Mouse (Mus musculus) retina, embryonic 14.5 days (tissue): Measurements from ENCODE around the gene H2afy.
A peak's percentile ranks its signal among the peaks of the same experiment; 100 is the strongest.

ENCODE experiments used
- DNase-seq: peaks from one replicate; pipeline ENCODE4 v3.0.0-alpha.2; 2015; ENCODE audit warnings: low spot score

Gene H2afy

DNA sequence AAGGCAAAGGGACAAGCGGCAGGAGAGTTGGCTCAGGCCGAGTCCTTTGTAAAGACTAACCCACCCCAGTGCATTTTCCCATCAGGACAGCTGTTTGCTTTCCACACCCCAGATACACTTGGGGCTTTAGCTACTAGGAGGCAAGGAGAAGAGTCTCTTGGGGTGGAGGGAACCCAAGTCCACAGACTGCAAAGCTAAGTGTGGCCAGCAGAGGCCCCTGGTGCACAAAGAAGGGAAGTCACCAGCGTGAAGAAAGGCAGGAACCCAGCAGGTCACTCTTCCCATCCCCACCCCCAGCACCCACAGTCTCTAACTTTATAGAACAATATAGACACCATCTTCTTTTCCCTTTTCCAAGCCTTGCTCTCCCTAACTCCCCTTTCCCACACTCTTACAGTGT lies 9.4 kb upstream of the H2afy start:
- DNase-seq, result no peak

DNA sequence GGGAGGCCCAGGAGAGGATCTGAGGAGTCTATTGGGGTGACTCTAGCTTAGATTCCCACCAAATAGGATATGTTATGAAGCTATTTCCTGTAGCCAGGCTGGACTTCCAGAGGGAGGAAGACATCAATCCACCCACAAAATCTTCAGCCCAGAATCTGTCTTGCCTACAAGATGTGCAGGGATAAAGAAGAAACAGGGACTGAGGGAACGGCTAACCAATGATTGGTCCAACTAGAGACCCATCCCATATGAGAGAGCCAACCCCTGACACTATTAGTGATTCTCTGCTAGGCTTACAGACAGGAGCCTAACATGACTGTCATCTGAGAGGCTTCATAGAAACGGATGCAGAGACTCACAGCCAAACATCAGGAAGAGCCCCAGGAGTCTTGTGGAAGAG lies 7.9 kb upstream of the H2afy start:
- DNase-seq, result no peak

DNA sequence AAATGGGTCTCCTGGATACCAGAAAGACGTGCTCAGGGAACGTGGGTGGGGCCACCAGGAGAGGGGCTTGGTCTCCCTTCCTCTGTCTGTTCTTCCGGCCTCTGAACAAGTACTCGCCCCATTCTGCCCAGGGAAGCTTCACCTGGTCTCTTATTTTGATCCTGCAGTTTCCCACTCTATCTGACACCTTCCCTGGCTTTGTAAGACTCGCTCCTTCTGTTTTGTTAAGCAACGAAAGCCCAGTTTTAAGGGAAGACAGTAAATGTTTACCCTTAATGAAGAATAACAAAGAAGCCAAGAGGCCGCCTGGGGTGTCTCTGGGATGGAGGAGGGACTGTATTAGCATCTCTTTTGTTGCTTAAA lies 7.0 kb upstream of the H2afy start:
- no peak for DNase-seq

DNA sequence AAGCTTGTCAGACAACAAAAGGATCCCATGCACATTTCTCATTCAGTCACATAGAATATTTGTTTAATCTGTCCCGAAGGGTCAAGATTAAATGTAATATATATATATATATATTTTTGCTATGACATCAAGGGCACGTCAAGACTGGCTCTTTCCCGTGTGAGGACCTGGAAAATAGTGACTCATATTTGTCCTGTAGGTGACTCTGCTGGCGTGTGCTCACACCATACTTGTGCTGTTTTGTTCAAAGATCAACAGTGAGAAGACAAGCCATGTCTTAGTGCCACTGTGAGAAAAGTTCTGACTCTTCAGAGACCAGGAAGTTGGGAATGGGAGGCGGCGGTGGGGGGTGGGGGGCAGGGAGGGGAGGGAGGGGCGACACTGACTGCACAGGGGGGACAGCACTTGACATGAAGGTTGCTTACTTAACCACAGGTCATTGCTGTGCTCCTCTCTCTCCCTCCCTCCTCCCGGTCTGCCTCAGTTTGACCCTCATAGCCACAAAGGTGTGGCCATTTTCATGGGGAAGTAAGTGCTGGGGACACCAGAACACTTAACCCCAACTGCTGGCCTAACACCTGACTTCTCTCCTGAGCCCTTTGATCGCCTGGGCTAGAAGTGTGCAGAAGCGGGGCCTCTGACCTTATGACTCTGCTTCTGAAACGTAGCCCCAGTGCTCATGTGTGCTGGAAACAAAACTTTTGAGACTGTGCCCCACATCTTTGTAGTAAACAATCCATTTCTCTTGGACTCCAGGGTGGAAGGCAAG lies 6.4 kb upstream of the H2afy start:
- DNase-seq, result no peak

DNA sequence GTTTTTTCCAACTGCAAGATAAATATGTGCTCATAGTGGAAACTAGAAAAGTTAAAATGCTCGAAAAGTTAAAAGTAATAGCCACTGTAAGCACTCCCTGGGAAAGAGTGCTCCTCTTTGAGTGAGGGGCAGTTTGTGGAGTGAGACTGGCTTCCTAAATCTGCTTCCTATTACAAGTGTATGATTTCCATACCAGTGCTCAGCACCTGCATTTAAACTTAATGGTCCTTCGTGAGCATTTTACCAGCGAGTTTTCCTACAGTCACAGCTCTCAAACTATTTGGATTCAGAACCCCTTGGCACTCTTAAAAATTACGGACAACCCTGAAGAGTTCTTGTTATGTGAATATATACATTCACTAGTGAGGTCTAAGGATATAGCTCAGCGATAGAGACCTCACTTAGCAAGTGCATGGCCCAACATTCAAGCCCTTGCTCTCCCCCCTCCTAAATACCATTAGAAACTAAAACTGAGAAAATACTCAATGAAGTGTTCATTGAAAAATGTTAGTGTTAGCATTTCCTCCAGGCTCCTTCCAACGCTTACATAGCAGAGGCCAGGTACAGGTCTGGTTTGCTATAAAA lies 3.1 kb upstream of the H2afy start:
- DNase-seq, result no peak

DNA sequence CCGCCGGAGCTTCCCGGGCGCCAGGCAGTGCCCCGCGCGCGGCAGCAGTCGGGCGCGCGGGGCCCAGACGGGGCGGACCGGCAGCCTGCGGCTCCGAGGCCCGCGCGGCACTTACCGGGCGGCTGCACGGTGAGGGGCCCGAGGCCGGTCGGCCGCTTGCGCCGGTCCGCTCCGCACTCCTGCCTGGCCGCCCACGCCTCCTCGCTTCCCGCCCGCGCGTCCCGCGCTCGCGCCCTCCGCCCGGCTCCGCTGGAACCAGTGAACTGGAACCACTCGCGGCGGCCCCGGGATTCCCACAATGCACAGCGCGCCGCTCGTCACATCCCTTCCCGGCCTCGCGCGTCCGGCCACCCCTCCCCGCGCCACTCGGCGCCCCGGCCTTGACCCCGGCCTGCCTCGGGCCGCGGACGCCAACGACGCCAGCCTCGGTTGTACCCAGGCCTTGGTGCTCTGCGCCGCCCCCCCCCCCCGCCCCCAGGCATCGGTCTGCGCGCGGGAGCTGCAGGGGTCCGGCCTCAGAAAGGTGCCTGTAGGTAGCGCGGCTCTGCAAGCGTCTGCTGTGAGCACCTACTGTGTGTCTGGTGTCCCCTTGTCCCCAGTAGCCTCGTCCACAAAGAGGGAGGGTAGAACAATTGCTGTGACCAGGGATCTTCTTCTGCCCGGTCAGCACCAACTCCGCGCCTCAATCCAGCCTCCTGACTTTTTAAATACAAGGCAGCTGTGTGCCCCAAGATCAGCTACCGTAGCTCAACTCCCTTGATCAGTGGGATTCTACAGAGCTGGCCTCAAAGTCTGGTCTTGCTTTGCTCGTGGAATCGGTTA lies 719 bp downstream of the H2afy start:
- peak; percentile 87 for DNase-seq

DNA sequence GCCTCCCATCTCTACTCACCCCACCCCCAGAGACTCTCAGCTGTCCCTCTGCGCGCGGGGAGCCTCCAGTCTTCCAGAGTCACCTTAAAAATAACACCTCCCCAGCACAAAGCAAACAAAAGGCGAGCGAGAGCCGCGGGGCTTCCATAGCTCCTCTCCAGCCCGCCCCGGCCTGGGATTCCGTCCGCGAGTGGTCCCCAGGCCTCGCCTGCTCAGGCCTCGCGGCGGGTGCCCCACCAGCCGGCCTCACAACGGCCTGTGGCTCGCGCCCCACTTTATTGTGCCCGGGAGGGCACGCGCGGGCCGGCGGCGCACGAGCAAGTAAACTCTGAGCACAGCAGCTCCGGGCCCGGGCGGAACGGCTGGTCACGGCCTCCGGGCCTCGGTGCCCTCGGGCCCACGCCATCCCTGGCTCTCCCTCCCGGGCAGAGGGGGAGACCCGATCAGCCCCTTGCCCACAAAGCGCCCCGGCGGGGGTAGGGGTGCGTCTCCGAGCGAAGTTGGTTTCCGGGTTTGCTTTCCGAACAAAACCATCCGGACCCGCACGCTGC lies 1.5 kb downstream of the H2afy start:
- peak; percentile 54 for DNase-seq

DNA sequence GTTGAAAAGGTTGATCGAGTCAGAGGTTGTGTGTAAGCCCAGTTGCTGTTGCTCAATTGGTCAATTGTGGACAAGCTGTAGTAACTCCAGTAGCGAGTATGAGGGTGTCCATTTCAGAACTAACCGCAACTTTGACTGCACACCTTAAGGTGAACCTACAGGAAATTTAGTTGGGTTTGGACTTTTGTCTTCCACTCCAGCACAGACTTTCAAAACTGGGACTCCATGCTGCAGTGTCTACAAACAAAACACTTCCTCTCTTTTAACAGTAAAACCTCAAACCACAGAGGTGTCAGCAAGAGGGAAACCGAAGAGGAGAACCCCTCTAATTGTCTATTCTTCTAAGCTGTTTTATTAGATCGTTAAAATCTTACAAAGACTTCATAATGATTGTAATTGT lies 2.1 kb downstream of the H2afy start:
- no peak for DNase-seq

DNA sequence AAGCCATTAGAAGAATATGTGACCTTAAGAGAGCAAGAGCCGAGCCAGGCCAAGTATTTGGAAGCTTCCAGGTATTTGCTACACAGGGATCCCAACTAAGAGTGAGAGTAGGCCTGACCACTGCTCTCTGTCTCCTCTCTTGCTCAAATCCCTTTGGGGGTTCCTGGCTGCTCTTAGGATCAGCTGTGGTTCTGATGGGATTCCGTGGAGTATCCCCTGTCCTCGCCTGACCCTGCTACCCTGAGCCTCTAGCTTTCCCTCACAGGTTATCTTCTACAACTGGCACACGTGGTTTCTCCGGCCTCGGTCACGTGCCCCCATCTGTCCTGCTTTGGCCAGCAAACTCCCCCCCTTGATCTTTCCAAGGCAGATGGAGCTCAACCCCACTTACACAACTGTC lies 3.2 kb downstream of the H2afy start:
- DNase-seq, result no peak

DNA sequence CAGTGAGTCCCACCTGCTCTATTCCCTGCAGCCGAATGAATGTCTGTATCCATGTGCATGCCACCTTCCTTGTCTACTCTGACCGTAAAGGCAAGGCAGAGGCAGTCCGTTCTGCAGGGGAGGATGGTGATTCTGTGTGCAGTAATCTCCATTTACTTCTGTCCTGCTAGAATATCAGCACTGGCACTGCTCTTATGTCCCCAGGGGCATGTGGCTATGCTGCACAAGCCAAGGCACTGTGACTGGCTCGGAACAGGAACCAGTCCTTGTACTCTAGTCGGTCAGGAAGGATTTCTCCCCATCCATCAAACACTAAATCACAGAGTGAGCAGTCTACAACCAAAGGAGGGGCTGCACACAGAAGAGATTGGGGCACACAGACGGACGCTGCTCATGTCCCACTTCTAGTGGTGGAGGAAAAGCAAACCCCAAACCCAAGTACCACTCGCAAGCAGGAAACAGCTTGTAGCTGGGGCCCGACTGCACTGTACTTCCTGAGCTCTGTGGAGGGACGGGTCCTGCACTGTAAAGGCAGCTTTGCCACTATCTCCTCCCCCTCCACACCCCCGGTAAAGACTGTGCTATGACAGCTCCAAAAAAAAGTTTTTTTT lies 3.7 kb downstream of the H2afy start:
- DNase-seq, result no peak

DNA sequence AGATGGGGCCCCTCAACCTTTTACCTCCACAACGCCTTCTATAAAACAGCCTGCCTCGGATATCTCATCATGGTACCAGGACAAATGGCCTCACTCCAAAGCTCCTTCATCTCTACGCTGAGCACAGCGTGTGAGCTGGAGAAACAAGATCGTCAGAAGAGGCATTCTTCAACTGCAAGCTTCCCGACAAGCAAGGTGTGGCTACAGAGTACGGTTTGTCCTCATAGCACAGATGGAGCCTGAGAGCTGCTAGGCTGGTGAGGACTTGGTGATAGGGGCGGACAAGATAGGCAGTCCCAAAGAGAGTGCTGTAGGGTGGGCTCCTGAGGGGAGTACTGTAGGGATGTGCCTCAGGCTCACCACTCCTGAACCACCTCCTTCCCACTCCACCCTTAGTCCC lies 5.6 kb downstream of the H2afy start:
- no peak for DNase-seq

DNA sequence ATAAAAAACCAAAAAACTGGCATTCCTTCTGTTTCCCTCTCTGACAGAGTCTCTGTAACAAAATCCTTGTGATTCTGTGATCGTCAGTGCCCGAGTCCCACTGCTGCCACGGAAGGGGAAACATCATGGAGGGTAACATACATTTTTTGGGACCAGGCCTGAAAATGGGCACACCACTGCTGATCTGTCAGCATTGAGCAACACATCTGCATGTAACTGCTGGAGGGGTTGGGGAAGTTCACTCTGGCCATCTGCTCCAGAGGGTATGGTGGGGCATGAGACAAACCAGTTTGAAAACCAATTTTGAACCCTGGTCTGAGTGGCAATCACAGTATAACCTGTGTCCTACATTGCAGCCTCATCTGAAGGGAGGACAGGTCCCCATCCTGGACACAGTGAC lies 6.6 kb downstream of the H2afy start:
- no peak for DNase-seq

DNA sequence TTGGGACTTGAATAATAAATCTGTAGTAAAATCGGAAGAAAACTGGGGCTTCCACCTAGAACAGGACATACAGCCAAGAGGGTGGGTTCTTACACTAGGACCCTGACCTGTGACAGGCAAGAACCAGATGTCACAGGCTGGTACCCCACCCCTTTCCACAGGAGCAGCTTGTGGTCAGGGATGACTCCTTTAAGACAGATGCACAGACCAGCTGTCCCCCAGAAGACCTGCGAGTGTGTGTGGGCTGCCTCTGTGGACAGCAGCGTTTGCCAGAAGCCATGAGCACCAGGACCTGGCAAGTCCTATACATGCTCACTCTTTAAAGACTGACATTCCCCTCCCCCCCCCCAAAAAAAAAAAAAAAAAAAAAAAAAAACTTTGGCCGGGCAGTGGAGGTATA lies 7.1 kb downstream of the H2afy start:
- DNase-seq, result no peak

DNA sequence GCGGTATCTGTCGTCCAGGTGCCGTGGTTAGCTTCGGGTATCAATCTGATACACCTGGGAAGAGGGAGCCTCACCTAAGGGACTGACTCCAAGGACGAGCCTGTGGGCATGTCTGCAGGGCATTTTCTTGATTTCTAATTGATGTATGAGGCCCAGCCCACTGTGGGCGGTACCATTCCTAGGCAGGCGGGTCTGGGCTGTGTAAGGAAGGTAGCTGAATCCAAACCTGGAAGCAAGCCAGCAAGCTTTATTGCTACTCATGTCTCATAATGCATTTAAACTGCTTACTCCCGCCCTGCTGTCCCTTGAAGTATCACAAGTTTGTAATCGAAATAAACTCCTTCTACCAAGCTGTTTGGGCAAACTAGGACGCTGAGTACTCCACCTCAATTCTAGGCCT lies 10.5 kb downstream of the H2afy start:
- no peak for DNase-seq

DNA sequence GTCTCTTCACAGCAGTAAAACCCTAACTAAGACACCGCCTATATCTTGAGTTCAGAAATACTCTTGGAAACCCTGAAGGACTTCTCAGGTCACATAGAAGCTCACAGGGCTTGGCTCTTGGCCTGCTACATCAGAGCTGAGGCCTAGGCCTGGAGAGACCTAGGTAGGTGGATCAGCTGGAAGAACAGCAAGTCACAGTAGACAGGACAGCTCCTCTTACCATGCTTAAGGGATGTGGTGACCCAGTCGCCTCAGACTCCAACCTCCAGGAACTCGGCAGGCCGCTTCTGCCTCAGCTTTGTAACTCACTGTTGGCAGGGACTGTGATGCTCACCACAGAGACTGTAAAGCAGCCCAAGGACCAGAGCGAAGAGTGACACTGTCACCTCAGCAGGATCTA lies 13.1 kb downstream of the H2afy start:
- DNase-seq, result no peak

DNA sequence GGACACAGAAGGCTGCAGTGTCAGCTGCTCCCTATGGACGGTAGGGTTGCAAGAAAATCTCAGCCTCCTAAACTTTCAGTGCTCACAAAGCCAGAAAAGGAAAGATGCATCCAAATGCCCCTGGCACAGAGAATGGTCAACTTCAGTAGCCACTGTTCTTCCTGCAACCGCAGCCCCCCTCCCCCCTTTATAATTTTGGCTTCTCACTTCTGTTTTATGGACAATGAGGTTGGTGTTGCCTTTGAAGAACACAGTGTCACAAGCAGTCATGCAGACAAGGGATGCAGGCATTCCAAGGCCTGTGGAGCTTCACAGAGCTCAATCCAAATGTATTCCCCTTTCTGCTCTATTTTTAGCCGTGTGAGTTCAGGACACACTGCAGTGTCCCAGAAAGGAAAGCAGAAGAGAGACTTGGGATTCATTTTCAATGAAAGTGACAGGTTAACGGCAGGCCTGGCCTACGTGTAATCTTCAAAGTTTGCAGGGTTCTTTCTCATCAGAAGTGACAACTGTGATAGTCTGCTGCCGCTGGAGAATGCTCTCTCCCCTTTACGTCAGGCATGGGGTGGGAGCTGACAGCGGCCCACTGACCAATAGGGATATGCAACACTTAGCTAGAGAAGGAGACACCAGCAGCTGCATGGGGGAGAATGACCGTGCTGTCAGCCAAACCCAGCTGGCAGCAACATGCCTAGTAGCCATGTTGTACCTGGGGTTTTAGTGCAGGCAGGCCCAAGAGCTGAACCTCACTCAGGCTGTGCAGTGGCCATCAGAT lies 18.0 kb downstream of the H2afy start:
- no peak for DNase-seq

DNA sequence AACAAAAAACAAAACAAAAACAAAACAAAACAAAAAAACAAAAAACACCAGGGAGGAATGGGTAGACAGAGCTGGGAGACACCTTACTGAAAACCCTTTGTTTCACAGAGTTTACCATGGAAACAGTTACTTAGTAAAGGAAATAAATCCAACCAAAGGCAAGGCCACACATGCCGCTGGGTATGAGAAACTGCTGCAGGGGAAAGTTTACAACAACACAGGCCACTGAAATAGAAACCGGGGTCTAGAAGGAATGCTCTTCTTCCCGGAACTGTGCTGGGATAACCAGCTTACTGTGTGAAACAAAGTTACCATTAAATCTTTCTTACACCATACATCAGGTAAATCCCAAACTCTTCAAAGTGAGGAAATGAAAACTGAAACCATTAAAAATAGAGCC lies 20.3 kb downstream of the H2afy start:
- DNase-seq, result no peak

DNA sequence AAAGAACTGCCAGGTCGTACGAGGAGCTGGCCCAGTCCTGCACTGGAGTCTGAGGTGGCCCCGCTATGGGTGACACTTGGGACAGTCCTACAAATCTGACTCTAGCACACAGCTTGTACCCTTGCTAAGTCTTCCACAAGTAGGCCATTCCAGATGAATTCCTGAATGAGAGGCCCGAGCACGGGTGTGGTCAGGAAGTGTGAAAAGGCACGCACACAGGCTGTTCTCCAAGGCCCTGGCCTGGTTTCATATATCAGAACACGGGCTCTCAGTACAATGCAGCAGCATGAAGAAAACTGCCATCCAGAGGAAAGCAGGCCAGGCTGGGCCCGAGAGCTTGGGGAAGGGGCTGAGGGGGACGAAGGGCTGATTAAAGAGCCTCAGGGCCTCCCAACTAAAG lies 20.8 kb downstream of the H2afy start:
- DNase-seq, result peak; percentile 57

DNA sequence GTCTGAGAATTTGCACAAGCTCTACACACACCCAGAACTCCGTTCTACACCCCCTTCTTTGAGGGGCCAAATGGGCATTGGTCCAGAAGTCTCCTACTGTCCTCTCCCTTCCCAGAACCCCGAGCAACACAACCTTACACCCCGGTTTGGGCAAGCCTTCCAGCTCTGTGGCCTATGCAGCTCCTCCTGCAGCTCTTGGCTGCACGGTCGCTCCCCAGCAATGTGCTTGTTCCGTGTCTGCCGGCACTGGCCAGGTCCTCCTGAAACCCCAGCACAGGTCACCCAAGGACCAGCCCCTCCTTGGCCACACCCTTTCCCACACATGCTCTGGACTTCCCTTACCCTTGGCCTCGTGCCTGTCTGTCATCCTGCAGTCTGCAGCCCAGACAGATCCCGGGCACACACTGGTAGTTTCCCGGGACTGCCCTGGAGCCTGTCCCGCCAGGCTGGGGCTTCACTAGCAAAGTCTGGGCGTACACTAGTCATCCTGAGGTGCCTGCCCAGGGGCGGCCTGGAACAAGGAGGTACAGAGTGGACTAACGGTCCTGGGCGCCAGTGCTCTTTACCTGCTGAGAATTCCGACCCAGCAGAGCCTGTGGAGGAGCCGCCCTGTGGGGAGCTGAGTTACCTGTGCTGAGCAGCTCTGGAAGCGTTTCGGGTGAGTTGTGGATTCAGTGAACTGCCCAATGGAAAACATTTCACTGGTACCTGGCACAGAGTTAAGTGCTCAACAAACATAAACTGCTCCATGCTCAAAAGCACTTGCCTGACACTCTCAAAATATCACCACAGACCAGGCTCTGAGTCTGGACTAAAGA lies 22.5 kb downstream of the H2afy start:
- DNase-seq, result no peak

DNA sequence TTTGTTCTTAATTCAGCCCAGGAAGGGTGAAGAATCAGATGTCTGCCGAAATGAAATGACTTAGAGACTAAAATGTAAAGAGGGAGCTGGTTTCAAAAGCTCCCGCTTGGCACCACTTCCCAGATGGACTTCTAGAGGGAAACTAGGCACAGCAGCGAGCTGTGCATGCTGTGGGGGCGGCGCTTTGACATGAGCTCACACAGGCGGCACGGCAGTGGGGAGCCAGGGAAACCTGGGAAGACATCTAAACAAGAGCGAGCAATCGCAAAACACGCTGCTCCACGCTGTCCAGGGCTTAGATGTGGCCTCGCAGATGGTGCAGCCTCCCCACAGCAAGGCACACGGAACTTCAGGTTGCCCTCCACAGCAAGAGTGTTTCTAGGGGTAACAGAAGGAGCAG lies 23.2 kb downstream of the H2afy start:
- no peak for DNase-seq

DNA sequence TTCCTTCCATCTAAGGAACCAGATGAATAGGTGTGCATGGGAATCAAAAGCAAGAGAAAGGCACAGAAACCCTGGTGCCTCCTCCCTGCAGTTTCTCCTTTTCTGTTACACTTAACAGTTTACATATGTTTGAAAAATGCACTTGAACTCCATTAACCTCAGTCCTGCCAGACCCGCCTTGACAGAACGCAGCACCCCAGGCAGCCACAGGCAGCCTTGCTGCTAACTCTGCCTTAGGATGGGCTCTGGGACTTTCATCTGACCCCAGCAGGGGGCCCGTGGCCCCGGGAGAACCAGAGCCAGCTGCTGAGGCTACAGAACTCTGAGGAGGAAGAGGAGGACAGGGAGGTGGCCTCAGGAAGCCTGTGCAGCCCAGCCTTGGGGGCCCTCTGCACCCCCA lies 23.7 kb downstream of the H2afy start:
- no peak for DNase-seq
